In genomic region chr19:32452231-32452630, GRCm38 (mm10) we compare ENCODE assay signal across 17 mouse cellular contexts. TPM values are rescaled to one million over a fixed set of nuclear protein-coding genes. Genes with fewer than 3 reads are reported as not detected.
DNase-seq lines count a peak whose midpoint lies in the region; ATAC-seq and TF ChIP-seq lines count a peak whose summit lies in the region.
"Had no signal": no experiment of that assay in that cellular context is flagged by ENCODE, and none has a peak within 500 bp of the region (broad histone marks: within the 10 kb centered on the region; RNA-seq: fewer than 3 reads in every experiment).

No protein-coding gene starts in this region.

- H3K9ac ChIP-seq in forebrain, embryonic 14.5 days (ENCODE audit: low read length) = no peak overlapping the region
- no peak overlapping the region for H3K9ac ChIP-seq in forebrain, embryonic 11.5 days (ENCODE audit: low read length)
- H3K9ac ChIP-seq in kidney, postnatal 0 days (ENCODE audit: low read depth, low read length) = no peak overlapping the region
- H3K9ac ChIP-seq: hindbrain, embryonic 15.5 days had no signal

- no peaks in the 10 kb centered on the region for H3K9me3 ChIP-seq in forebrain, embryonic 14.5 days (replicated peaks; ENCODE audit: control insufficient read depth, low read length)
- no peaks in the 10 kb centered on the region for H3K9me3 ChIP-seq in forebrain, embryonic 11.5 days (ENCODE audit: control insufficient read depth, low read length)
- H3K9me3 ChIP-seq in kidney, postnatal 0 days (replicated peaks; ENCODE audit: low read length) = no peaks in the 10 kb centered on the region
- H3K9me3 ChIP-seq: hindbrain, embryonic 15.5 days had no signal

- H3K4me3 ChIP-seq in forebrain, embryonic 14.5 days (ENCODE audit: low read depth, low read length) = no peak overlapping the region
- H3K4me3 ChIP-seq in forebrain, embryonic 11.5 days (ENCODE audit: low read depth, low read length) = no peak overlapping the region
- H3K4me3 ChIP-seq in kidney, postnatal 0 days (replicated peaks; ENCODE audit: low read depth, low read length) = no peak overlapping the region
- H3K4me3 ChIP-seq: heart, adult 2 months; hindbrain, embryonic 15.5 days had no signal

- no peak overlapping the region for H3K27ac ChIP-seq in forebrain, embryonic 14.5 days (ENCODE audit: low read depth, low read length)
- H3K27ac ChIP-seq in forebrain, embryonic 11.5 days (ENCODE audit: low read depth, low read length) = no peak overlapping the region
- H3K27ac ChIP-seq in kidney, postnatal 0 days = no peak overlapping the region
- H3K27ac ChIP-seq: heart, adult 2 months; hindbrain, embryonic 15.5 days had no signal

- no peaks in the 10 kb centered on the region for H3K36me3 ChIP-seq in forebrain, embryonic 14.5 days (ENCODE audit: control insufficient read depth, insufficient read depth, low read length)
- H3K36me3 ChIP-seq in forebrain, embryonic 11.5 days (ENCODE audit: control insufficient read depth, insufficient read depth, low read length) = no peaks in the 10 kb centered on the region
- no peaks in the 10 kb centered on the region for H3K36me3 ChIP-seq in kidney, postnatal 0 days (ENCODE audit: insufficient read depth, low read length)
- H3K36me3 ChIP-seq: hindbrain, embryonic 15.5 days had no signal

- no peaks in the 10 kb centered on the region for H3K27me3 ChIP-seq in forebrain, embryonic 14.5 days (replicated peaks; ENCODE audit: control insufficient read depth, insufficient read depth, low read length)
- no peaks in the 10 kb centered on the region for H3K27me3 ChIP-seq in forebrain, embryonic 11.5 days (ENCODE audit: control insufficient read depth, insufficient read depth, low read length)
- no peaks in the 10 kb centered on the region for H3K27me3 ChIP-seq in kidney, postnatal 0 days (ENCODE audit: insufficient read depth, low read length)
- H3K27me3 ChIP-seq: hindbrain, embryonic 15.5 days had no signal

- no peaks in the 10 kb centered on the region for H3K4me1 ChIP-seq in forebrain, embryonic 14.5 days (ENCODE audit: control insufficient read depth, insufficient read depth, low read length)
- no peaks in the 10 kb centered on the region for H3K4me1 ChIP-seq in forebrain, embryonic 11.5 days (replicated peaks; ENCODE audit: control insufficient read depth, insufficient read depth, low read length)
- H3K4me1 ChIP-seq in kidney, postnatal 0 days (replicated peaks; ENCODE audit: insufficient read depth, low read length) = no peaks in the 10 kb centered on the region
- H3K4me1 ChIP-seq: hindbrain, embryonic 15.5 days had no signal

- peak; percentile 31 for DNase-seq in forebrain, embryonic 14.5 days (ENCODE audit: low spot score)
- DNase-seq in forebrain, embryonic 11.5 days (ENCODE audit: low spot score) = no peak
- peak; percentile 69 for DNase-seq in kidney, postnatal 0 days (ENCODE audit: low spot score)
- no peak for DNase-seq in kidney, postnatal 14 days
- DNase-seq in brain, adult 2 months (ENCODE audit: low read depth, low spot score) = peak; percentile 71
- DNase-seq in right cerebral cortex, adult 2 months (ENCODE audit: low spot score in 2 of 2) = peak; percentile 34 to 35
- DNase-seq in urinary bladder, postnatal 25 days (ENCODE audit: low spot score) = no peak
- DNase-seq: adrenal gland, postnatal 10 days; cerebellum, adult 9-10 months; heart, adult 2 months; kidney, adult 18-20 months; layer of hippocampus, postnatal 36 days; lung, adult 2 months; lung, postnatal 4 days; thymus, adult 2 months had no signal

- H3K4me2 ChIP-seq in forebrain, embryonic 14.5 days (ENCODE audit: low read length) = no peak overlapping the region
- no peak overlapping the region for H3K4me2 ChIP-seq in forebrain, embryonic 11.5 days (ENCODE audit: low read depth, low read length, severe bottlenecking)
- no peak overlapping the region for H3K4me2 ChIP-seq in kidney, postnatal 0 days (ENCODE audit: low read length)
- H3K4me2 ChIP-seq: hindbrain, embryonic 15.5 days had no signal

- ATAC-seq in forebrain, embryonic 14.5 days = no peak
- ATAC-seq in forebrain, embryonic 11.5 days (replicated peaks; ENCODE audit: low FRiP score) = no peak
- no peak for ATAC-seq in kidney, postnatal 0 days (replicated peaks; ENCODE audit: low FRiP score, low read depth)
- ATAC-seq in megakaryocyte-erythroid progenitor cell, adult 5-6 weeks (replicated peaks; ENCODE audit: low FRiP score, low TSS enrichment, poor library complexity, severe bottlenecking) = no peak

- no peak for TF ChIP-seq CTCF in kidney, postnatal 0 days (IDR thresholded peaks at IDR 0.05; ENCODE audit: low read depth)

- WGBS in forebrain, embryonic 14.5 days = 66% methylated on average over 4 of the region's 4 CpGs
- WGBS in forebrain, embryonic 11.5 days = 77% methylated on average over 4 of the region's 4 CpGs
- 79% methylated on average over 4 of the region's 4 CpGs for WGBS in kidney, postnatal 0 days

RNA-seq across cellular contexts. Expression of gene Rpl9-ps6, which starts 14.1 kb away (rescaled TPM):
- 73.1 and 96.9 TPM in 2 replicates for polyA plus RNA-seq in forebrain, embryonic 14.5 days (2014; fragmentation: Nextera tagmentation; extraction: Ambion mirVana)
- polyA plus RNA-seq in forebrain, embryonic 11.5 days (2014; fragmentation: Nextera tagmentation; extraction: Ambion mirVana) = 72.3 and 82.9 TPM in 2 replicates
- polyA plus RNA-seq in kidney, postnatal 0 days (2015; fragmentation: Nextera tagmentation; extraction: Ambion mirVana) = 145 and 154 TPM in 2 replicates
- total RNA-seq in megakaryocyte-erythroid progenitor cell, adult 5-6 weeks (2014; fragmentation: Nextera tagmentation) = 149 and 176 TPM in 2 replicates
- total RNA-seq in megakaryocyte-erythroid progenitor cell, adult 5-6 weeks (2017) = 113 and 151 TPM in 2 replicates

RNA-seq across cellular contexts. Expression of gene Minpp1, which starts 33.3 kb away (rescaled TPM):
- polyA plus RNA-seq in forebrain, embryonic 14.5 days (2014; fragmentation: Nextera tagmentation; extraction: Ambion mirVana) = 37.5 and 49.9 TPM in 2 replicates
- polyA plus RNA-seq in forebrain, embryonic 11.5 days (2014; fragmentation: Nextera tagmentation; extraction: Ambion mirVana) = 66.0 and 67.1 TPM in 2 replicates
- polyA plus RNA-seq in kidney, postnatal 0 days (2015; fragmentation: Nextera tagmentation; extraction: Ambion mirVana) = 71.8 and 73.2 TPM in 2 replicates
- total RNA-seq in megakaryocyte-erythroid progenitor cell, adult 5-6 weeks (2014; fragmentation: Nextera tagmentation) = 239 and 247 TPM in 2 replicates
- total RNA-seq in megakaryocyte-erythroid progenitor cell, adult 5-6 weeks (2017) = 192 and 210 TPM in 2 replicates

Comparison
In these comparisons a context has a peak if more than half of its experiments do, and no peak if none do; other contexts are left out.
1. DNase-seq: peak in forebrain, embryonic 14.5 days (single experiment), kidney, postnatal 0 days (single experiment), brain, adult 2 months (single experiment) and right cerebral cortex, adult 2 months (2 of 2); none in forebrain, embryonic 11.5 days (single experiment), kidney, postnatal 14 days (single experiment) and urinary bladder, postnatal 25 days (single experiment).